Mouse (Mus musculus) thymus, adult 18-20 months (tissue): ENCODE data around the gene Scamp3.
A peak's percentile ranks its signal among the peaks of the same experiment; 100 is the strongest.
"Not testable (repeated sequence)": the region's sequence is repeated elsewhere in the genome, so short reads cannot be mapped to it uniquely, and the experiment has no call there.

ENCODE experiments used
- DNase-seq, 2 experiments: peaks; one replicate each; pipeline ENCODE4 v3.0.0; 2022; ENCODE audit warnings: mixed read lengths in 2 of 2

Gene Scamp3

GRCm38 (mm10) chr3:89199839-89200238, 22.6 kb downstream of the Scamp3 start:
- no peak for DNase-seq

GRCm38 (mm10) chr3:89202253-89203141, 25.2 kb downstream of the Scamp3 start, which contains the start of gene Gba:
Gene Gba (plus strand): TSS chr3:89202928.
- peak; percentile 65 to 75 for DNase-seq

- DNase-seq: no peak
Observed at GRCm38 (mm10) chr3:89203142-89203514, 25.9 kb downstream of the Scamp3 start.

- no peak for DNase-seq
Observed at GRCm38 (mm10) chr3:89206079-89206478, 28.8 kb downstream of the Scamp3 start.

GRCm38 (mm10) chr3:89206695-89207094, 29.4 kb downstream of the Scamp3 start:
- DNase-seq: no peak

GRCm38 (mm10) chr3:89208075-89208657, 30.9 kb downstream of the Scamp3 start:
- DNase-seq: no peak

GRCm38 (mm10) chr3:89208736-89209135, 31.5 kb downstream of the Scamp3 start:
- no peak for DNase-seq

GRCm38 (mm10) chr3:89209731-89210130, 32.5 kb downstream of the Scamp3 start:
- no peak for DNase-seq

GRCm38 (mm10) chr3:89210162-89210561, 32.9 kb downstream of the Scamp3 start:
- no peak for DNase-seq

GRCm38 (mm10) chr3:89210731-89211130, 33.5 kb downstream of the Scamp3 start:
- DNase-seq: no peak

GRCm38 (mm10) chr3:89213803-89214530, 36.7 kb downstream of the Scamp3 start:
- DNase-seq: peak; percentile 80 to 83

GRCm38 (mm10) chr3:89214681-89215411, 37.6 kb downstream of the Scamp3 start, which contains the start of gene Thbs3:
Gene Thbs3 (plus strand): TSS chr3:89215180.
- no peak for DNase-seq

- peak; percentile 59 to 68 for DNase-seq
Observed at GRCm38 (mm10) chr3:89215853-89216252, 38.6 kb downstream of the Scamp3 start.

- DNase-seq: not testable (repeated sequence)
Observed at GRCm38 (mm10) chr3:89216407-89216806, 39.1 kb downstream of the Scamp3 start.

GRCm38 (mm10) chr3:89218271-89218670, 41.0 kb downstream of the Scamp3 start:
- no peak for DNase-seq

- DNase-seq: no peak
Observed at GRCm38 (mm10) chr3:89219546-89219945, 42.3 kb downstream of the Scamp3 start.

GRCm38 (mm10) chr3:89221167-89221566, 43.9 kb downstream of the Scamp3 start:
- DNase-seq: no peak

GRCm38 (mm10) chr3:89224796-89225195, 47.5 kb downstream of the Scamp3 start:
- DNase-seq: no peak

- no peak for DNase-seq
Observed at GRCm38 (mm10) chr3:89225321-89225815, 48.1 kb downstream of the Scamp3 start.

- no peak for DNase-seq
Observed at GRCm38 (mm10) chr3:89225918-89226317, 48.6 kb downstream of the Scamp3 start.

GRCm38 (mm10) chr3:89226361-89226760, 49.1 kb downstream of the Scamp3 start:
- no peak for DNase-seq

GRCm38 (mm10) chr3:89226900-89227299, 49.6 kb downstream of the Scamp3 start, which contains the start of gene Mtx1:
Gene Mtx1 (minus strand): TSS chr3:89227088.
- no peak for DNase-seq
